Mouse (Mus musculus) liver, embryonic 14.5 days (tissue): Measurements from ENCODE around the gene Hsd11b1.

Source experiments
- CTCF ChIP-seq: IDR thresholded peaks from 2 replicates; pipeline ENCODE4 v1.5.1; 2016; ENCODE audit warnings: antibody characterized with exemption, low read depth, control low read depth
- EP300 ChIP-seq: IDR thresholded peaks from 2 replicates; pipeline ENCODE4 v1.6.1; 2016; ENCODE audit warnings: antibody characterized with exemption, low read depth

GRCm38 (mm10) chr1:193293926-193294325 is 30.1 kb upstream of the Hsd11b1 start:
- TF ChIP-seq CTCF (no peak), EP300 (no peak)
